Mouse (Mus musculus): ENCODE measurements around the gene Polr1c.

DNA sequence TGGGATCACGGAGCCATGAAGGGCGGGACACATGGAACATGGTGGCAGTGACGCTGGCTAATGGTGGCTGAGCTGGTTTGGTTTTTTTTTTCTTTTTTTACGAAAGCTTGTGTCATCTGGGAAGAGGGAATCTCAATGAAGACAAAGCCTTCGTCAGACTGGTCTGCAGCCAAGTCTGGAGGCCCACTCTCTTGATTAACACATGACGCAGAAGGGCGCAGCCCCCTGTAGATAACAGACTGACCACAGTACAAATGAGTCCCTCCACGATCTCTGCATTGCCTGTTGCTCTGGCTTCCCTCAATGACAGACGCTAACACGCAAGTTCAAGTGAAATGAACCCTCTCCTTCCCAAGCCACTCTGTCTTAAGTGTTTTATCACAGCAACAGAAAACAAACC lies 27.7 kb upstream of the Polr1c start:
- no peak for TF ChIP-seq CTCF (IDR thresholded peaks at IDR 0.05; ENCODE audit: borderline replicate concordance, insufficient read depth, low read depth, low read length)
- TF ChIP-seq POLR2A (IDR thresholded peaks at IDR 0.05; ENCODE audit: borderline replicate concordance, insufficient read depth, low read length) = no peak
